Mouse (Mus musculus): ENCODE results near the gene Suox.
"Not testable (repeated sequence)": the region's sequence is repeated elsewhere in the genome, so short reads cannot be mapped to it uniquely, and the experiment has no call there.

DNA sequence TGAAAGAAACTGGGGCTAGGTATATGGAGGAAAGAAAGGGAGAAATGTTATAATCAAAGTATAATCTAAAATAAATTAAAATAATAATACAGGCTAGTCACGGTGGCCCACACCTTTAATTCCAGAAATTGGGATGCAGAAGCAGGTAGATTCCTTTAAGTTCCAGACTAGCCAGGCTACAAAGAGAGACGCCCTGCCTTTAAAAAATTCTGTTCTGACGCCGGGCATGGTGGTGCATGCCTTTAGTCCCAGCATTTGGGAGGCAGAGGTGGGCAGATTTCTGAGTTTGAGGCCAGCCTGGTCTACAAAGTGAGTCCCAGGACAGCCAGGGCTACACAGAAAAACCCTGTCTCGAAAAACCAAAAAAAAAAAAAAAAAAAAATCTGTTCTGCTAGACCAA is 43.6 kb downstream of the Suox start:
- TF ChIP-seq POLR2A, CTCF (IDR thresholded peaks at IDR 0.05; ENCODE audit: insufficient read depth, low read depth, low read length): not testable (repeated sequence)
